Mouse (Mus musculus) stomach, postnatal 0 days (tissue): ENCODE measurements around the gene Hsbp1.
"Not testable (repeated sequence)": the region's sequence is repeated elsewhere in the genome, so short reads cannot be mapped to it uniquely, and the experiment has no call there.

ENCODE experiments used
- CTCF ChIP-seq: IDR thresholded peaks from 2 replicates; pipeline ENCODE4 v1.5.1; 2016; ENCODE audit warnings: antibody characterized with exemption, low read depth, mild to moderate bottlenecking, moderate library complexity
- EP300 ChIP-seq: optimal IDR thresholded peaks from 2 replicates; pipeline ENCODE3; 2016; ENCODE audit warnings: antibody characterized with exemption

DNA sequence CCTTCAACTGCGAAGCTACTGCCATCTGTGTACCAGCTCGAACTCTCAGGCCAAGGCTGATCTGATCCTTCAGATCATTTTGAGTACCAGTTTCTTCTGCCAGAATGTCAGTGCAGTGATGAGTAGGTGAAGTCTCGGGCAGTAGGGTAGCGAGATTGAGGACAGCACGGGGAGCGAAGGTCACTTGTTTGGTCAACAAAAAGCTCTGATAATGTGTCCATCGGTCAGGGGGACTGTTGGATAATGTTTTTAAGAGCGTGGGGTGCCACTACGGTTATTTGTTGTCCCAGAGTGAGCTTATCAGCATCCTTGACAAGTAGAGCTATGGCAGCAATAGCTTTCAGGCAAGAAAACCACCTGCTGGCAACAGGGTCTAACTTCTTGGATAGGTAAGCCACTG is 30.4 kb downstream of the Hsbp1 start:
- not testable (repeated sequence) for TF ChIP-seq CTCF, EP300
